Mouse (Mus musculus): Measurements from ENCODE around the gene Defa30.
"Not testable (repeated sequence)": the region's sequence is repeated elsewhere in the genome, so short reads cannot be mapped to it uniquely, and the experiment has no call there.

Gene Defa30

GRCm38 (mm10) chr8:21134342-21134741 lies at the start of gene Defa30:
Defa30 (plus strand) TSS chr8:21134642.
- DNase-seq (ENCODE audit: low read depth, low spot score) = not testable (repeated sequence)

GRCm38 (mm10) chr8:21093106-21093505 lies 41.3 kb upstream of the Defa30 start:
- no peak for DNase-seq (ENCODE audit: low read depth, low spot score)

- DNase-seq (ENCODE audit: low read depth, low spot score) = not testable (repeated sequence)
Observed at GRCm38 (mm10) chr8:21095950-21096349, 38.5 kb upstream of the Defa30 start, which contains the start of gene Gm14851. Gm14851 (minus strand) TSS chr8:21096050.

- DNase-seq (ENCODE audit: low read depth, low spot score) = not testable (repeated sequence)
Observed at GRCm38 (mm10) chr8:21161977-21162376, 27.5 kb downstream of the Defa30 start, which contains the start of gene Defa22. Defa22 (plus strand) TSS chr8:21162277.

All from retina, postnatal 7 days (tissue).